Mouse (Mus musculus) brain, embryonic 18.5 days (tissue): ENCODE results near the gene Zfp420.
"Not testable (repeated sequence)": the region's sequence is repeated elsewhere in the genome, so short reads cannot be mapped to it uniquely, and the experiment has no call there.

Experiments
- DNase-seq: peaks from one replicate; pipeline ENCODE4 v3.0.0-alpha.2; 2012; ENCODE audit warnings: low read depth, low spot score

Gene Zfp420

DNA sequence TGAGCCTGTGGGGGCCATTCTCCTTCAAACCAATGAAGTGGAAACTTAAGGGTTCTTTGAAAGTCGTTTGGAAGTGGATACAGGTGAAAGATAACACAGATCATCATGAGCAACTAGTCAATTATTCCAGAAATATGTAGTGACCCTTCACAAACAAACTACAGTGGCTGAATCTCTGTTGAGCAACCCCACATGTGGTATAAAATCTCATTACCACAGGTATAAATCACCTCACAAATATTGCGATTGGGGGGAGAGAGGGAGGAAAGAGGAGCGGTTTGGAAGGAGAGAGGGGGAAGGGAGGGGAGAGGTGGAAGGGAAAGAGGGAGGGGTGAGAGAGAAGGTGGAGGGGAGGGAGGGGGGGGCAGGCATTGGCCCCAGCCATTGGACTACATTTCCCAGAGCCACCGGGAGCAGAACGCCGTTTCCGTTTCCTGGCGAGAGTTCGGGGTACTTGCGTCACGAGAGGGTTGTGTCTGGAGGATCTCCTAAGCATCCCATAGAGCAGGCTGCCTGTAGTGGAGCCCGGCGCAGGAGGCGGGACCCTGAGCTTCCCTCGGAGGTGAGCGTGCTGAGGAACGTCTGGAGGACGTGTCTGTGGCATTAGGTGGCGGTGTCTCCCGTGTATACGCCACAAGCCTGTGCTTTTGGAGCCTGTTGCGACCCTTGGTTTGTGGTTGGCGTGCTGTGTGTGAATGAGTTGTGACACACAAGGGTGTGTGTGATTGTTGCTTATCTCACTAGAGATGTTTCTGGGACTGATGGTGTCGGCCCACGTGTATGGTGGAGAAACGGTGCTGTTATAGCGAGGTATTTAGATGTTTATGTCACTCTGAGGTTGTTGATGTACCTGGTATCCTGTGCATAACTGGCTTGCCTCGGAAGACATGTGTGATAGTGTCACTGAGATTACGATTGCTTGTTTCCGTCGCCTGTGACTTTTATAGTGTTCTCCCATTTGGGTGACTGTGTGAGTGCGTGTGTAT lies at the start of gene Zfp420:
Zfp420 (plus strand) TSS at position 448 of the 986 bp plus-strand sequence.
- DNase-seq: peak; percentile 85

DNA sequence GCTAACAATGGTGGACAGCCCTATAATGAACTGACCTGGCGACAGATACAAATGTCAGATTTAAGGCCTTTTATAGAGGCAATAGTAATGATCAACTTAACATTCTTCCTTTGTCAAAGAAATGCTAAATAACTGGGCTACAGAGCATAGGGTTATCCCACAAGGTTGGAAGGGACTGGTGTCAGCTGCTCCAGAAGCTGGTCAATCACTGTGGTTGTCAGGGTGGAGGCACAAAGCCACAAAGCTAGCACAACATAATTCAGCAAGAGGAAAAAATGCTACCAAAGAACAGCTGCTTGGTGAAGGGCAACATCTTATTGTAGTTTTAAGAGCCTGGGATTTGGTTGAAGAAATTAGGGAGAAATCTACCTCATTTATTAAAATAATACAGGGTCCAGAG lies 47.5 kb upstream of the Zfp420 start:
- no peak for DNase-seq

DNA sequence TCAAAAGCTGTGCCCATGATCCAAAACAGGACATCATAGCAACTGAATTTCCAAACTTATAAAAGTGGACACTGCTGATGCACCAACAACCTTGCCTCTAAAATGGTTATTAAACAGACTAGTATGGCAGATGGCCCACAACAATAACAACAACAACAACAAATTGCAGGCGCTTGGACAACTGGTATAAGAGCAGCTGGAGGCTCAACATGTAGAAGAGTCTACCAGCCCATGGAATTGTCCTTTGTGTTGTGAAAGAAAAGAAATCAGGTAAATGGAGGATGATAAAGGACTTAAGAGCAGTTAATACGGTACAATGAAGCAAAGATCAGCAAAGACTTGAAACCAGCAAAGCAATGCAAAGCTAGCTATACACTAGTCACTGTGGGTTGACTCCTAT lies 45.4 kb upstream of the Zfp420 start:
- no peak for DNase-seq

DNA sequence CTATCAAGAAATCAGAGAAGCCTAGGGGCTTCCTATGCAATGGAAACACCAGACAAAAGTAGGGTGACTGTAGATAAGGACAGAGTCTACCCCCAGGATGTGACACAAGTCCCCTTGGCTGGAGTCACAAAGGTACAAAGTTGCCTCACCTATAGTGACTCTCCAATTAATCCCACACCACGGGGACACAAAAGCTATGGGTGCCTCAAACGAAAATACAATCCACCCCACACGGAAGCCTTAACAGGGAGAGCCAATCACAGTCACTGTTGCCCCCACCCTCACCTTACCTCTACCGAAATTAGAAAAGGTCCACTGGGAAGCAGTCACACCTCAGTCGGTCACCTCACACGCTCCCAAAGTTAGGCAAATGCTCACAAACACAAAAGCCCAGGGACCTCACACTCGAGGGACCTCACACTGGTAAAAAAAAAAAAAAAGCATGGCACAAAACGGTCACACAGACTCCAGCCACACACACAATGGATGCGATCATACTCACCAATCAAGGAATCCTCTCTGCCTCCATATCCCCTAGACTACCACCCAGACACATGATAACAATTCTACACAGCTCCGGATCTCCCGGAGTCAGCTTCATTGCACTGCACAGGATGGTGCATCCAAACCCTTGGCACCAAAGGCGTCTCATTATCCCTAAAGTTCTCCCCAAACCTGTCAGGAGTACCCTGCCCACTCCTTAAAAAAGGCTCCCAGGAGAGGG lies 44.6 kb upstream of the Zfp420 start:
- DNase-seq: no peak

DNA sequence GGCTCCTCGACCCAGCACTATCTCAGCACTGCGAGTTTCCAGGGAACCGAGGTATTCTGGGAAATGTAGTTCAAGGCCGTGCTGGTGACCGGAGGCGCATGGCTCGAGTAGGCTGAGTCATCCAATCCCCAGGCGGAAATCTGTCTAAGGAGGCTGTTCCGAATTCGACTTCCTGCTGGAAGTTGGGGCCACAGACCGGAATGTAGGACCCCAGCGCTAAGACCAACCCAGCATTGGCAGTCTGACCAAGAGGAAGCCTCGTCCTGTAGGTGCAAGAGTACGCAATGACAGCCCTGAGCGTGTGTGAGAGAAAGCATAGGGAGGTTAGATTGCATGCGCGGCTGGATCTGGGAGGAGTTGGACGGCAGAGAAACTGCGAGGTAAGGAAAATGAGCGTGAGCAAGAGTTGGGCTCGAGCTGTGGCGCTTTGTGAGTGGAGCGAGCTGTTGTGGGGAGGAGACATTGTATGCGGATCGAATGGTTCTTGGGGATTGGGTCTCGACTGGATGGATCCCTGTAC lies 43.8 kb upstream of the Zfp420 start, which contains the start of gene Zfp790:
Zfp790 (plus strand) TSS at position 205 of the 520 bp plus-strand sequence.
- DNase-seq: peak; percentile 90

DNA sequence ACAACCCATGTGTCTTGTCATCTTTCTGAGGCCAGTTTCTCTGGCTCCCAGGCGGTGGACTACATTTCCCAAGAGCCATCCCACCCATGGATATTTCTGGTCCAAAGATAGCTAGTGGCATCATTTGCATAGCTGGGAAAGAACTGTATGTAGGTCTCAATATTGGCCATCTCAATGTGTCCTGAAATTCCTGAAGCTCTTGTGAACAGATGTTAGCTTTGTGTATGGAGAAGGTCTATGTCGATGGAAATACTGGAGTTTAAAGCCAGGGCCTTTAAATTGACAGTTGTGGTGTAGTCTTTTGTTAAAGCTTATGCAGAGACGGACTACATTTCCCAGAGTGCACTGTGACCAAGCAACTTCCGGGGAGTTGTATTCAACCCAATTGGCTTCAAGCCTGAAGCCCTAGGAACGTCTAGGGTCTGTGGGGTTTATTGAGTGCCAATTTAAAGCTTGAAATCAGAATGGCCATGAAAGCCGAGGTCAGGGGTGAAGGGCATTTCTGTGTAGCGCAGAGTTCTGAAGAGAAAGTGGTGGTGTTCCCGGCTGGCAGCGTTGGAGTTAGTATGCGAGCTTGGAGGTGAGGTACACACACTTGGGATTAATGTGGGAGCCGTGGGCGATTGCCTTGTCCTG lies 41.0 kb upstream of the Zfp420 start:
- DNase-seq: peak; percentile 82

DNA sequence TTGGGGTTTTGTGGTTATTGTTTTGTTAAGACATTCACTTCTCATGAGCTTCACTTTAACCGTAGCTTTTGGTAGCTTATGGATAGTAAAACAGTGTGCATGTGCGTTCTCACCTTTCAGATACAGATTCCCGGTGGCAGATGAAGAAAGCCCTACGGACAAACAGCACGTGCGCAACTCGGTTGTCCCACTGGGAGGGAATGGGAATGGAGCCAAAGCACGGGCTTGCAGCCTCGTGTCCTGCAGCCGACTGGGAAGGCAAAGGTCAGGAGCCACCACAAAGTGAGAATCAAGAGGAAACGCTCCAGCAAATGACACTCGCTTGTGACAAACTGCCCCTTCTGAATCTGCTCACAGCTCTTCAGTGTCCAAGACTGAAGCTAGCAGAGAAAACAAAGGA lies 31.8 kb upstream of the Zfp420 start:
- DNase-seq: no peak

DNA sequence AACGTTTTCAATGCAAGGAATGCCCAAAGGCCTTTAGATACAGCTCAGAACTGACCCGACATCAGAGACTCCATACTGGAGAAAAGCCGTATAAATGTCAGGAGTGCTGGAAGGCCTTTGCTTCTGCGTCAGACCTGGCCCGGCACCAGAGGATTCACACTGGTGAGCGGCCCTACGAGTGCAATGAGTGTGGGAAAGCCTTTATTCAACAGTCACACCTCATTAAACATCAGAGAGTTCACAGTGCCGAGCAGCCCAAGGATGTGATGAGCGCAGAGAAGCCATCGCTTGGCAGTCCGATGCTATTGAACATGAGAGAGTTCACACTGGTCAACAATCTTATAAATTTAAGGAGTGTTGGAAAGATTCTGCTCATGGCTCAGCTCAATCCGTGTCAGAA lies 30.0 kb upstream of the Zfp420 start:
- no peak for DNase-seq

DNA sequence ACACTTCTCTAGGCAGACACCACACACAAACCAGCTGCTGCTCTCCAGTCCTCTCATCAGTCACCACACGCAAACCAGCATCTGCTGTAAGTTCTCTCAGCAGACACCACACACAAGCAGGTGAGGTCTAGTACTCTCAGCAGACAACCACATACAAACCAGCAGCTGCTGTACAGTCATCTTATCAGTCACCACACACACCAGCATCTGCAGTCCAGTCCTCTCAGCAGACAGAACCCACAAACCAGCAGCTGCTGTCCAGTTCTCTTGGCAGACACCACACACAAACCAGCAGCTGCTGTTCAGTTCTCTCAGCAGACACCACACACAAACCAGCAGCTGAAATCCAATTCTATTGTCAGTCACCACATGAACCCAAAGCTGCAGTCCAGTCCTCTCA lies 23.0 kb upstream of the Zfp420 start:
- DNase-seq: no peak

DNA sequence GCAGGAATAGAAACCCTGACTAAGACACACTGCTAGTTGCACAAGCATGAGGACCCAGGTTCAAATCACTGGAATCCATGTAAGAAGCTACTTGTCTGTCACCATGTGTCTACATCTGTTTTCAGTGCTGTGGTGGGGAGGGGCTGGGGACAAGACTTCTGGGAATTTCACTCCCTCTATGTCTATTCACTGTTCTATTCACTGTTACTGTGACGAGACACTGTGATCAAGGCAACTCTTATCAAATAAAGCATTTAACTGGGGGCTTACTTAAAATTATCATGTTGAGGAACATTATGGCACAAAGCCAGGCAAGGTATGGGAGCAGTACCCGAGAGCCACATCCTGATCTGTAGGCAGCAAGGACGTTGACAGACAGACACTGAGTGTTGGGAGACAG lies 20.5 kb upstream of the Zfp420 start:
- no peak for DNase-seq

DNA sequence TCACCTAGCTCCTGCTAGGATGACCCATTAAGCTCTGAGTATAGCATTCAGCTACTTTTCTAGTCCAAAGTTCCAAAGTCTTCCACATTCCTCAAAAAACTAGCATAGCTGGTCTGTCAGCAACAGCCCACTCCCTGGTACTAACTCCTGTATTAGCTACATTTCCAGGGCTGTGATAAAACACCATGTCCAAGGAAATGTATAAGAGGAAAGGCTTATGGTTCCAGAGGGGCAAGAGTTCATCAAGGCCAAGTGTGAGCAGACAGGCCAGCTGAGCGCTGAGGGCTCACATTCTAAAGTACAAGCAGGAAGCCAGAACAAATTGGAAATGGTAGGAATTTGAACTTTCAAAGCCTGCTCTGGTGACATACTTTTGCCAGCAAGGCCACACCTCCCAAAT lies 17.7 kb upstream of the Zfp420 start:
- DNase-seq: no peak

DNA sequence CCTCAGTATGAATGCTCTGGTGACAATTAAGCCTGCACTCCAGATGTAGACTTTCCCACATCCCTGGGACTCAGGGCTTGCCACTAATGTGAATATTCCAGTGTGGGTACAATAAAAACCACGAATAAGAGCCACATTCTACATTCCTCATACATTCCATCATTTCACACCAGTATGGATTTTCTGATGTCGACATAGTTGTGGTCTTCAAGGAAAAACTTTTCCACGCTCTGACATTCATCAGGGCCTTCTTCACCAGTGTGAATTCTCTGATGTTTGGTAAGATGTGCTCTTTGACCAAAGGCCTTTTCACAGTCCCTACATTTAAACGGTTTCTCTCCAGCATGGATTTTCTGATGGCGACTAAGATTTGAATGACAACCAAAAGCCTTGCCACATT lies 15.2 kb upstream of the Zfp420 start:
- no peak for DNase-seq

DNA sequence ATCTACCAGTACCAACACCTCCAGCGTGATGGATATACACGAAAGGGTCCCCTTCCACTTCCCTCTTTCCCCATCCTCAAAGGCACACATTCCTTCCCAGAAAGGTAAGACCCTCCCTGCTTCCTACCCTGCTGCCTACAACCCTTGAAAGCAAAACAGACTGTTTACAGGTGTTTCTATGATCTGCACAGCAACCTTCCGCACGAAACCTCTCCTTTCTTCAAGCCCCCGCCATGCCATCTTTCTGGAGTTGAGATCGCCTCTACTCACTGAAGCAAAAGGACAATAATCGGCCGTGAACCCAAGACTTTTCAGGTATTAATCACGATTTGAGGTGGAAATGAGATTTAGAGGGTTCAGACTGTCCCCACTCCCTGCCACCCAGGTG lies 7.0 kb upstream of the Zfp420 start:
- no peak for DNase-seq

DNA sequence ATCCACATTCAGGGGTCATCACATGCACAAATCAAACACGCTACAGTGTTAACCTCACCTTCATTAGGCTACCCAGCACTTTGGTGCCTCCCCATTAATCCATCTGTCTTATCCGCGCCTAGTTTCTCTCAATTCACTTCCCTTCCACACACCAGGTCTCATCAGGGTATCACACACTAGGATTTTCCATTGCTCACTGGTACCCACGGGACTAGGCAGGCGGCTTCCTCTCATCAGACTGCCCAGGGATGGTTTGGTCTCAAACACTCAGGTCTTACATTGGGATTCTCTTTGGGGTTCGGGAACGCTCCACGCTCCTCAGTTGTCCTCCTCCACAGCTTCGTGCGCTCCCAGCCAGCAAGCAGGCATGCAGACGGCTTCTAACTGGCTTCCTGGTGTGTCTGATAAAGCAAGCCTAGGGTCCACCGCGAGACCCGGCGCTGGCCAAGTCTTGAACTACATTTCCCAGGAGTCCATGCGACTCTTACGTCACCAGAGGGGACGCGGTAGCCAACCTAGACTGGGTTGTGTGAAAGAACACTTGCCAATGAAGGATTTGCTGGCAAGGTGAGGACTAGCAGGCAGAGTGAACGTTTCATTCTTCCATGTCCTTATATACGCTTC lies 6.4 kb upstream of the Zfp420 start, which contains the start of gene Zfp940:
Zfp940 (minus strand) TSS at position 451 of the 624 bp plus-strand sequence.
- peak; percentile 74 for DNase-seq

DNA sequence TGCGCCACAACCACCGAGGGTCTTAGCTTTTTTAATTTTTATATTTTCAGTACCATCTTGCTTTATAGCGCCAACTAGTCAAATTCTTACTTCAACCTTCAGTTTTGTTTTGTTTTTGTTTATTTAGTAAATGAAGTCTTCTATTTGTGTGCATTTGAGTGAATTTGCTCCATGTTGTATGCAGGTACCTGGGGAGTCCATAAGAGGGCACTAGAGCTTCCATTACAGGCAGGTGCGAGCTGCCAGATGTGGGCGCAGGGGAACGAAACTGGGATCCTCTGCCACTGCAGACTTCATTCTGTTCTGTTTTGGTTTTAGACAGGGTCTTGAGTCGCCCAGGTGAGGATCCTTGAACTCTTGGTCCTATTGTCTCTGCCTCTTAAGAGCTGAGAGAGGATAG lies 1.9 kb downstream of the Zfp420 start:
- DNase-seq: no peak

DNA sequence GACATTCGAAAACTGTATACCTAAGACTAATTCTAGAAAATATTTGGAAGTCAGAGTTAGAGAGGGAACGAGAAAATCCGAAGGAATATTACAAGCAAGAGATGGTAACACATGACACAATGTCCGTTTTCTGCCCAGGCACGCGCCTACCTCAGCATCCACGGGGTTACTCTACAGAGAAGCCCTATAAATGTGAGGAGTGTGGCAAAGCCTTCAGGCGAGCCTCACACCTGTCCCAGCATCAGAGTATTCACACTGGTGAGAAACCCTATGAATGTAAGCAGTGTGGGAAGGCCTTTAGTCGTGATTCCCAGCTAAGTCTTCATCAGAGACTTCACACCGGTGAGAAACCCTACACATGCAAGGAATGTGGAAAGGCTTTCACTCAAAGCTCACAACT lies 14.5 kb downstream of the Zfp420 start:
- DNase-seq: no peak

DNA sequence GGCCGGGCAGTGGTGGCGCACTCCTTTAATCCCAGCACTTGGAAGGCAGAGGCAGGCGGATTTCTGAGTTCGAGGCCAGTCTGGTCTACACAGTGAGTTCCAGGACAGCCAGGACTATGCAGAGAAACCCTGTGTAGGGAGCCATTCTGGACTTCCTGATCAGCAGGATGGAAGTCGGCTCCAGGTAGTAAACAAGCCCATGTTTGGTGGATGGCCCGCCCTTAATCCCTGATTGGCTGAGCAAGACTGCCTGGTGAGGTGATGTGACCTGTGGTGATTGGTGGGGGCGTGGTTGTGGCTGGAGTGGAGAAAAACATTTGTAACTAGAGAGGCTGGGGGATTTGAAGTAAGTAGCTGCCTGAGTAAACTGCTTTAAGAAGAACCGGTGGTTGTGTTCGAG lies 17.8 kb downstream of the Zfp420 start:
- not testable (repeated sequence) for DNase-seq

DNA sequence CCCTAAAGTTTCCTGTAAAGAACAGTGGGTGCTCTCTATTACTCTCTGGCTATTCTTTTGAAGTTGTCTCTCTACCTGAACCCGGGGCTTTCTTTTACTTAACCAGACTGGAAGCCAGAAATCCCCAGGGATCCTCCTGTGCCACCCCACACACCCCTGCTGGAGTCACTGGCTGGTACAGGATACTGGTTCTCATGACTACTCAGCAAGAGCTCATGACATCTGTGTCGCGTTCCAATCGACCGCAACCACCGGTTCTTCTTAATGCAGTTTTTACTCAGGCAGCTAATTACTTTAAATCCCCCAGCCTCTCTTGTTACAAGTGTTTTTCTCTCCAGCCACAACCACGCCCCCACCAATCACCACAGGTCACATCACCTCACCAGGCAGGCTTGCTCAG lies 20.3 kb downstream of the Zfp420 start:
- DNase-seq: no peak

DNA sequence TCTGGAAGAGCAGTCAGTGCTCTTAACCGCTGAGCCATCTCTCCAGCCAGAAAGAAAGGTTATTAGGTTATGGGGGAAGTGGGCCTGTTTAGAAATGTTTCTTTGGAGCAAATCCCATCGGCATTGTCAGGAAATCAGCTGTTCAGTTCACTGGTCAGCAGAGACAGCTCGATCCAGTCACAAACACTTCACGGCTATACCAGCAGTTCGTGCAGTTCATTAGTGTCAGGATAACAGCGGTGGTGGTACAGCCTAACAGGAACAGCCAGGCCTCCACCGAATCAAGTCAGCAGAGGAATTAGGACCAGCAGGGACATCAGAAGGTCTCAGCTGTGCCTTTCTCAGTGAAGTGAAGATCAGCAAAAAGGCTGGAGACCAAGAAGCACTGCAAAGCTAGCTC lies 21.1 kb downstream of the Zfp420 start:
- DNase-seq: no peak

DNA sequence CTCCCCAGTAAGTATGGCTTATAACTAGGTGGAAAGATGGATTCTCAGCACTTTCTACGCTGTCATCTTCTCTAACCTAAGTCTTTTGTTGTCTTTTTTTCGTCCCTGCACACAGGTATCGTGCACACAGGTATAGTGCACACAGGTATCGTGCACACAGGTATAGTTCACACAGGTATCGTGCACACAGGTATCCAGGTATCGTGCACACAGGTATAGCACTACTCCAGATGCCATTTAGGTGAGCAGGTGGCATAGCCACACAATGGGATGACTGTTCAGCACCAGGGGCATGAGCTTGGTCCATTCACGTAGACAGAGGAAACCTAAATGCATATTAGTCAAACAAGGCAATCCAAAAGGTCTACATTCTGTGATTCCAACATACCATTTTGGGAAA lies 30.7 kb downstream of the Zfp420 start:
- DNase-seq: no peak

DNA sequence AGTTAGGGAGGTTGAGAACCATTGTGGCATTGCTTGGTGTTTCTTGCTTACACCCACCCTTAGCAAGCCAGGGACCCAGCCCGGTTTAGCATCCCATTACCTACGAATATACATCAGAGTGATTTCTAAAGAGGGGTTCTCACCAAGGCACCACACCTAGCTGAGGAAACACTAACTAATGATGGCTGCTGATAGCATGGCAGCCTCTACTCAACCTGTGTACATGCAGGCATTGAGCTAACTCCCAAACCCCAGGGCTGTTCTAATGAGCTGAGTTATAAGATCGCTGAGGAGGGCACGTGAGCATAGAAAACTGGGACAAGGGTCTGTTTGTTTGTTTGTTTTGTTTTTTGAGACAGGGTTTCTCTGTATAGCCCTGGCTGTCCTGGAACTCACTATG lies 33.0 kb downstream of the Zfp420 start:
- no peak for DNase-seq

DNA sequence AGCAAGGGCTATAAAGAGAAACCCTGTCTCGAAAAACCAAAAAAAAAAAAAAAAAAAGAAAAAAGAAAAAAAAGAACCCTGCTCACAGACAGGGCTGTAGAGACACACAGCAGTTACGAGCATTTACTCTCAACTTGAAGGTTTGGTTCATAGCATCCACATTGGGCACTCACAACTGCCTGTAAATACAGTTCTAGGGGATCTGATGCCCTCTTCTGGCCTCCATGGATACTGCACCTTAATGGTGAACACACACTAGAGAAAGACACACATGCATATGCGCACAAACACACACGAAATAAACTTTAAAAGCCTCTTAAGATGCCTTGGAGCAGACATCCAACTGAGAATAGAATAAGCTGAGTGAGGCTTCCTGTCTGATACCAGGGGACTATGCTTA lies 38.6 kb downstream of the Zfp420 start:
- DNase-seq: no peak
